In the genomic region with DNA sequence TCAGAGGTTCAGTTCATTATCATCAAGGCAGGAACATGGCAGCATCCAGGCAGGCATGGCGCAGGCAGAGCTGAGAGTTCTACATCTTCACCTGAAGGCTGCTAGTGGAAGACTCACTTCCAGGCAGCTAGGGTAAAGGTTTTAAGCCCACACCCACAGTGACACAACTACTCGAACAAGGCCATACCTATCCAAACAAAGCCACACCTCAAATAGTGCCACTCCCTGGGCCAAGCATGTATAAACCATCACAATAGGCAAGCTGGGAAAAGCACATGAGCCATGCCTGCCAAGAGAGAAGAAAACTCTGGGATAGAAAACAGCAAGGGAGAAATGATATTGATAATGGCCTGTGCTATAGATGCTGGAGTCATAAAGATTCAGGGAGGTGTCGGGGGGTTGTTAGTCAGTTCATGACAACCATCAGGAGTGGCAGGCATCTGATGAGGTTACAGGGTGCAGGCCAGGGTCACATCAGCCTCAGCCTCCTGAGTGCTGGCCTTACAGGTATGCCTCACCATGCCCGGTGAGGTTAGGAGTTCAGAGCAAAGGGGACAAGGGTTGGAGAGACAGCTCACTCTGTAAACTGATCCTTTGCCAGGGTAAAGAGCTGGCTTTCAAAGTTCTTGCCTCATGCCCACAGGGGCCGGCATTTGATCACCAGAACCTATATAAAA, we compare ENCODE assay signal across 22 mouse cellular contexts. TPM values are rescaled to one million over a fixed set of nuclear protein-coding genes. Genes with fewer than 3 reads are reported as not detected.
A peak's percentile ranks its signal among the peaks of the same experiment; 100 is the strongest.
DNase-seq lines count a peak whose midpoint lies in the region; ATAC-seq lines count a peak whose summit lies in the region.
"Had no signal": no experiment of that assay in that cellular context is flagged by ENCODE, and none has a peak within 500 bp of the region (broad histone marks: within the 10 kb centered on the region; RNA-seq: fewer than 3 reads in every experiment).

No protein-coding gene starts in this region.

- peak; percentile 83 for ATAC-seq in intestine, embryonic 15.5 days
- ATAC-seq in stomach, embryonic 16.5 days (ENCODE audit: insufficient read depth, low FRiP score): peak; percentile 75
- ATAC-seq: forebrain, embryonic 14.5 days had no signal

- H3K4me2 ChIP-seq in intestine, embryonic 15.5 days (replicated peaks): no peak overlapping the region
- H3K4me2 ChIP-seq in stomach, embryonic 16.5 days (ENCODE audit: low read depth, low read length): no peak overlapping the region
- H3K4me2 ChIP-seq: embryonic facial prominence, embryonic 15.5 days; heart, embryonic 11.5 days; heart, embryonic 15.5 days had no signal

- peaks cover 11% of the 10 kb centered on the region for H3K4me1 ChIP-seq in intestine, embryonic 15.5 days (replicated peaks)
- H3K4me1 ChIP-seq in stomach, embryonic 16.5 days (ENCODE audit: control insufficient read depth, insufficient read depth, low read length): peaks cover 5% of the 10 kb centered on the region

- no peaks in the 10 kb centered on the region for H3K9me3 ChIP-seq in intestine, embryonic 15.5 days
- H3K9me3 ChIP-seq in stomach, embryonic 16.5 days (replicated peaks; ENCODE audit: control insufficient read depth, low read length): no peaks in the 10 kb centered on the region
- H3K9me3 ChIP-seq: embryonic facial prominence, embryonic 15.5 days; forebrain, embryonic 10.5 days; heart, embryonic 15.5 days had no signal

- H3K9ac ChIP-seq in intestine, embryonic 15.5 days: no peak overlapping the region
- no peak overlapping the region for H3K9ac ChIP-seq in stomach, embryonic 16.5 days (ENCODE audit: low read length)
- H3K9ac ChIP-seq: embryonic facial prominence, embryonic 15.5 days; heart, embryonic 15.5 days had no signal

- peak overlapping the region; percentile 42; the same call in 1 of the 2 replicates for H3K27ac ChIP-seq in intestine, embryonic 15.5 days
- H3K27ac ChIP-seq in stomach, embryonic 16.5 days (ENCODE audit: low read length): peak overlapping the region; percentile 78
- H3K27ac ChIP-seq: embryonic facial prominence, embryonic 15.5 days; forebrain, embryonic 10.5 days; gastrocnemius, adult 2 months; heart, embryonic 15.5 days had no signal

- no peaks in the 10 kb centered on the region for H3K36me3 ChIP-seq in intestine, embryonic 15.5 days
- no peaks in the 10 kb centered on the region for H3K36me3 ChIP-seq in stomach, embryonic 16.5 days (ENCODE audit: control insufficient read depth, insufficient read depth, low read length)
- H3K36me3 ChIP-seq: embryonic facial prominence, embryonic 15.5 days; forebrain, embryonic 10.5 days; heart, embryonic 15.5 days had no signal

- H3K4me3 ChIP-seq in intestine, embryonic 15.5 days (replicated peaks): no peak overlapping the region
- H3K4me3 ChIP-seq in stomach, embryonic 16.5 days (replicated peaks; ENCODE audit: low read length): no peak overlapping the region
- H3K4me3 ChIP-seq: embryonic facial prominence, embryonic 15.5 days; erythroblast, embryonic 14.5 days; forebrain, embryonic 10.5 days; gastrocnemius, adult 2 months; heart, embryonic 15.5 days had no signal

- DNase-seq in lung, postnatal 36 days: peak; percentile 51
- DNase-seq in lung, postnatal 25 days (ENCODE audit: low spot score): no peak
- peak; percentile 91 for DNase-seq in large intestine, adult 2 months (ENCODE audit: low read depth, low spot score)
- no peak for DNase-seq in cerebellum, postnatal 4 days (ENCODE audit: low spot score in 2 of 2)
- DNase-seq in layer of hippocampus, adult 11-12 months (ENCODE audit: low spot score): no peak
- DNase-seq in gastrocnemius, postnatal 25 days: no peak
- DNase-seq: adrenal gland, adult 8-10 months; adrenal gland, postnatal 36 days; cerebellum, adult 2 months; cerebellum, postnatal 10 days; embryo, embryonic 11 days; gastrocnemius, adult 2 months; heart, adult 18-20 months; heart, postnatal 14 days had no signal

- 72% methylated on average over 5 of the region's 5 CpGs for WGBS in intestine, embryonic 15.5 days
- 36% methylated on average over 5 of the region's 5 CpGs for WGBS in large intestine, adult 2 months
- WGBS in stomach, embryonic 16.5 days: 67% methylated on average over 5 of the region's 5 CpGs

- no peaks in the 10 kb centered on the region for H3K27me3 ChIP-seq in intestine, embryonic 15.5 days (replicated peaks)
- no peaks in the 10 kb centered on the region for H3K27me3 ChIP-seq in stomach, embryonic 16.5 days (ENCODE audit: control insufficient read depth, insufficient read depth, low read length)
- H3K27me3 ChIP-seq: embryonic facial prominence, embryonic 15.5 days; heart, embryonic 15.5 days had no signal

RNA-seq across cellular contexts. Expression of gene Capzb, which starts 6.8 kb away (rescaled TPM):
- 410 and 425 TPM in 2 replicates for polyA plus RNA-seq in intestine, embryonic 15.5 days (2015; fragmentation: Nextera tagmentation; extraction: Ambion mirVana)
- polyA plus RNA-seq in large intestine, adult 2 months (2012; rRNA removed): 213 and 238 TPM in 2 replicates
- polyA plus RNA-seq in stomach, embryonic 16.5 days (2015; fragmentation: Nextera tagmentation; extraction: Ambion mirVana): 421 and 434 TPM in 2 replicates
- total RNA-seq in gastrocnemius, postnatal 25 days (2021): 100 to 1,000 TPM; 472 to 500 TPM

RNA-seq across cellular contexts. Expression of gene Minos1, which starts 55.0 kb away (rescaled TPM):
- 640 and 702 TPM in 2 replicates for polyA plus RNA-seq in intestine, embryonic 15.5 days (2015; fragmentation: Nextera tagmentation; extraction: Ambion mirVana)
- polyA plus RNA-seq in large intestine, adult 2 months (2012; rRNA removed): 81.8 and 87.9 TPM in 2 replicates
- polyA plus RNA-seq in stomach, embryonic 16.5 days (2015; fragmentation: Nextera tagmentation; extraction: Ambion mirVana): 442 and 560 TPM in 2 replicates
- total RNA-seq in gastrocnemius, postnatal 25 days (2021): 100 to 1,000 TPM; 423 to 444 TPM

Comparison
In these comparisons a context has a peak if more than half of its experiments do, and no peak if none do; other contexts are left out.
1. DNase-seq: peak in lung, postnatal 36 days (single experiment) and large intestine, adult 2 months (single experiment); none in lung, postnatal 25 days (single experiment), cerebellum, postnatal 4 days (0 of 2), layer of hippocampus, adult 11-12 months (single experiment) and gastrocnemius, postnatal 25 days (single experiment).